Mouse (Mus musculus) cerebellum, adult 2 months (tissue): ENCODE measurements around the gene Lca5l.

Experiments
- CTCF ChIP-seq: fragments of 200-500 bp; IDR thresholded peaks from 2 replicates; pipeline ENCODE4 v1.5.1; 2011; ENCODE audit warnings: low read depth, mild to moderate bottlenecking, control low read depth, low read length, moderate library complexity, borderline replicate concordance; ENCODE audit not compliant: insufficient read depth
- POLR2A ChIP-seq: fragments of 200-500 bp; IDR thresholded peaks from 2 replicates; pipeline ENCODE4 v1.6.1; 2011; ENCODE audit warnings: low read length, control low read depth, borderline replicate concordance; ENCODE audit not compliant: insufficient read depth

GRCm38 (mm10) chr16:96127288-96127656 is 64.8 kb downstream of the Lca5l start:
- no peak for TF ChIP-seq CTCF
- TF ChIP-seq POLR2A, result no peak
